Mouse (Mus musculus) myocyte (in vitro differentiated cells): ENCODE results near the gene Akap13.

Experiments used
- CEBPB ChIP-seq: IDR thresholded peaks from 2 replicates; pipeline ENCODE4 v1.6.1; 2011; ENCODE audit warnings: mild to moderate bottlenecking, moderate library complexity; ENCODE audit not compliant: poor library complexity, insufficient read depth, severe bottlenecking
- E2F4 ChIP-seq: IDR thresholded peaks from one replicate; pipeline ENCODE4 v1.6.1; 2011; ENCODE audit warnings: mild to moderate bottlenecking, control low read depth, moderate library complexity; ENCODE audit not compliant: insufficient read depth
- MAX ChIP-seq: IDR thresholded peaks from one replicate; pipeline ENCODE4 v1.6.1; 2011; ENCODE audit warnings: low read depth, mild to moderate bottlenecking, control low read depth
- MYOD1 ChIP-seq, 3 experiments: IDR thresholded peaks; one replicate each; pipeline ENCODE4 v1.6.1; 2011; ENCODE audit warnings: control low read depth in 2 of 3, low read depth in 2 of 3, mild to moderate bottlenecking in 2 of 3, moderate library complexity in 1 of 3; ENCODE audit not compliant: insufficient read length in 2 of 3, control insufficient read depth in 1 of 3
- MYOG ChIP-seq, 3 experiments: IDR thresholded peaks; one replicate each; pipeline ENCODE4 v1.6.1; 2011; ENCODE audit warnings: control low read depth in 2 of 3, low read depth in 2 of 3, mild to moderate bottlenecking in 2 of 3; ENCODE audit not compliant: insufficient read length in 2 of 3, control insufficient read depth in 1 of 3, insufficient read depth in 1 of 3
- POLR2A ChIP-seq: IDR thresholded peaks from one replicate; pipeline ENCODE4 v1.6.1; 2011; ENCODE audit warnings: low read depth, mild to moderate bottlenecking, control low read depth, moderate library complexity; ENCODE audit not compliant: insufficient read length
- POLR2AphosphoS2 ChIP-seq: IDR thresholded peaks from one replicate; pipeline ENCODE4 v1.6.1; 2011; ENCODE audit warnings: low read depth, control low read depth; ENCODE audit not compliant: insufficient read length
- REST ChIP-seq: IDR thresholded peaks from one replicate; pipeline ENCODE4 v1.6.1; 2011; ENCODE audit warnings: mild to moderate bottlenecking, control low read depth, moderate library complexity; ENCODE audit not compliant: insufficient read depth, insufficient read length
- SRF ChIP-seq: IDR thresholded peaks from one replicate; pipeline ENCODE4 v1.6.1; 2011; ENCODE audit warnings: low read depth; ENCODE audit not compliant: control insufficient read depth, insufficient read length
- TCF12 ChIP-seq: IDR thresholded peaks from one replicate; pipeline ENCODE4 v1.6.1; 2011; ENCODE audit warnings: mild to moderate bottlenecking, control low read depth; ENCODE audit not compliant: poor library complexity, insufficient read depth, severe bottlenecking
- TCF3 ChIP-seq: IDR thresholded peaks from one replicate; pipeline ENCODE4 v1.6.1; 2011; ENCODE audit warnings: low read depth, control low read depth; ENCODE audit not compliant: insufficient read length
- USF1 ChIP-seq: IDR thresholded peaks from one replicate; pipeline ENCODE4 v1.6.1; 2011; ENCODE audit warnings: low read depth, mild to moderate bottlenecking, control low read depth, moderate library complexity

- TF ChIP-seq POLR2A (no peak), TCF12 (no peak), USF1 (no peak), E2F4 (no peak), SRF (no peak), MAX (no peak), MYOG (IDR thresholded peaks at IDR 0.05; ENCODE audit: control insufficient read depth in 1 of 3, insufficient read depth in 1 of 3, insufficient read length in 2 of 3, low read depth in 2 of 3) (no peak), CEBPB (no peak), MYOD1 (IDR thresholded peaks at IDR 0.05; ENCODE audit: control insufficient read depth in 1 of 3, insufficient read length in 2 of 3, low read depth in 2 of 3) (no peak), POLR2AphosphoS2 (no peak), TCF3 (no peak), REST (no peak)
Observed at GRCm38 (mm10) chr7:75420927-75421326, 34.4 kb upstream of the Akap13 start.
